Mouse (Mus musculus): ENCODE measurements at regions not wholly inside any gene's neighbourhood (a gene's known extent, or its start where the extent isn't known, plus 50 kb on each side); places are given as distances from the start of the nearest gene placed in this dataset.

- Histone ChIP-seq H3K4me3 (ENCODE audit: insufficient read depth, low read length) (no peak overlapping the region), H3K4me1 (ENCODE audit: control insufficient read depth, insufficient read depth, low read length) (0 out of 2 replicates have a peak, but pooled peaks cover 3% of the 10 kb centered on the region), H3K27ac (ENCODE audit: insufficient read depth, low read depth, low read length) (no peak overlapping the region)
- no peak for TF ChIP-seq POLR2A (IDR thresholded peaks at IDR 0.05; ENCODE audit: borderline replicate concordance, low read depth, low read length)
- TF ChIP-seq CTCF (IDR thresholded peaks at IDR 0.05; ENCODE audit: low read depth, low read length), result no peak
Observed at GRCm38 (mm10) chr12:35329699-35330098, 205.1 kb downstream of the Ahr start.

- peak overlapping the region; percentile 81 for H3K27ac ChIP-seq (ENCODE audit: insufficient read depth, low read depth, low read length)
- peaks cover 30% of the 10 kb centered on the region for H3K4me1 ChIP-seq (ENCODE audit: control insufficient read depth, insufficient read depth, low read length)
- TF ChIP-seq CTCF (IDR thresholded peaks at IDR 0.05; ENCODE audit: low read depth, low read length) (no peak), POLR2A (IDR thresholded peaks at IDR 0.05; ENCODE audit: borderline replicate concordance, low read depth, low read length) (no peak)
- no peak overlapping the region for H3K4me3 ChIP-seq (ENCODE audit: insufficient read depth, low read length)
Observed at GRCm38 (mm10) chr12:35319571-35319970, 215.3 kb downstream of the Ahr start.

- peaks cover 30% of the 10 kb centered on the region for H3K4me1 ChIP-seq (ENCODE audit: control insufficient read depth, insufficient read depth, low read length)
- TF ChIP-seq CTCF (IDR thresholded peaks at IDR 0.05; ENCODE audit: low read depth, low read length) (no peak), POLR2A (IDR thresholded peaks at IDR 0.05; ENCODE audit: borderline replicate concordance, low read depth, low read length) (no peak)
- H3K27ac ChIP-seq (ENCODE audit: insufficient read depth, low read depth, low read length), result peak overlapping the region; percentile 91
- no peak overlapping the region for H3K4me3 ChIP-seq (ENCODE audit: insufficient read depth, low read length)
Observed at GRCm38 (mm10) chr12:35317046-35317445, 217.8 kb downstream of the Ahr start.

- H3K4me1 ChIP-seq (ENCODE audit: control insufficient read depth, insufficient read depth, low read length), result peaks cover 17% of the 10 kb centered on the region
- H3K4me3 ChIP-seq (ENCODE audit: insufficient read depth, low read length), result no peak overlapping the region
- H3K27ac ChIP-seq (ENCODE audit: insufficient read depth, low read depth, low read length), result no peak overlapping the region
- TF ChIP-seq POLR2A (IDR thresholded peaks at IDR 0.05; ENCODE audit: borderline replicate concordance, low read depth, low read length) (no peak), CTCF (IDR thresholded peaks at IDR 0.05; ENCODE audit: low read depth, low read length) (no peak)
Observed at GRCm38 (mm10) chr12:35314035-35314434, 220.8 kb downstream of the Ahr start.

- Histone ChIP-seq H3K4me1 (ENCODE audit: control insufficient read depth, insufficient read depth, low read length) (peaks cover 11% of the 10 kb centered on the region), H3K4me3 (ENCODE audit: insufficient read depth, low read length) (no peak overlapping the region), H3K27ac (ENCODE audit: insufficient read depth, low read depth, low read length) (no peak overlapping the region)
- TF ChIP-seq POLR2A (IDR thresholded peaks at IDR 0.05; ENCODE audit: borderline replicate concordance, low read depth, low read length), result no peak
Observed at GRCm38 (mm10) chr12:35313191-35313925, 221.5 kb downstream of the Ahr start.

GRCm38 (mm10) chr12:35308537-35308936, 226.3 kb downstream of the Ahr start:
- H3K27ac ChIP-seq (ENCODE audit: insufficient read depth, low read depth, low read length), result no peak overlapping the region
- TF ChIP-seq CTCF (IDR thresholded peaks at IDR 0.05; ENCODE audit: low read depth, low read length), result no peak
- no peak for TF ChIP-seq POLR2A (IDR thresholded peaks at IDR 0.05; ENCODE audit: borderline replicate concordance, low read depth, low read length)
- peaks cover 4% of the 10 kb centered on the region for H3K4me1 ChIP-seq (ENCODE audit: control insufficient read depth, insufficient read depth, low read length)
- no peak overlapping the region for H3K4me3 ChIP-seq (ENCODE audit: insufficient read depth, low read length)

- no peak overlapping the region for H3K4me3 ChIP-seq (ENCODE audit: insufficient read depth, low read length)
- TF ChIP-seq CTCF (IDR thresholded peaks at IDR 0.05; ENCODE audit: low read depth, low read length), result no peak
- TF ChIP-seq POLR2A (IDR thresholded peaks at IDR 0.05; ENCODE audit: borderline replicate concordance, low read depth, low read length), result no peak
- H3K27ac ChIP-seq (ENCODE audit: insufficient read depth, low read depth, low read length), result no peak overlapping the region
- H3K4me1 ChIP-seq (ENCODE audit: control insufficient read depth, insufficient read depth, low read length), result peaks cover 14% of the 10 kb centered on the region
Observed at GRCm38 (mm10) chr12:35303764-35304717, 230.8 kb downstream of the Ahr start.

GRCm38 (mm10) chr12:35303188-35303587, 231.7 kb downstream of the Ahr start:
- Histone ChIP-seq H3K4me1 (ENCODE audit: control insufficient read depth, insufficient read depth, low read length) (peaks cover 19% of the 10 kb centered on the region), H3K4me3 (ENCODE audit: insufficient read depth, low read length) (no peak overlapping the region), H3K27ac (ENCODE audit: insufficient read depth, low read depth, low read length) (peak overlapping the region; percentile 60)
- TF ChIP-seq POLR2A (IDR thresholded peaks at IDR 0.05; ENCODE audit: borderline replicate concordance, low read depth, low read length) (no peak), CTCF (IDR thresholded peaks at IDR 0.05; ENCODE audit: low read depth, low read length) (no peak)

GRCm38 (mm10) chr12:35294668-35295067, 240.2 kb downstream of the Ahr start:
- H3K27ac ChIP-seq (ENCODE audit: insufficient read depth, low read depth, low read length), result peak overlapping the region; percentile 85
- H3K4me1 ChIP-seq (ENCODE audit: control insufficient read depth, insufficient read depth, low read length), result peaks cover 35% of the 10 kb centered on the region
- TF ChIP-seq POLR2A (IDR thresholded peaks at IDR 0.05; ENCODE audit: borderline replicate concordance, low read depth, low read length) (no peak), CTCF (IDR thresholded peaks at IDR 0.05; ENCODE audit: low read depth, low read length) (no peak)
- H3K4me3 ChIP-seq (ENCODE audit: insufficient read depth, low read length), result no peak overlapping the region

- TF ChIP-seq CTCF (IDR thresholded peaks at IDR 0.05; ENCODE audit: low read depth, low read length) (no peak), POLR2A (IDR thresholded peaks at IDR 0.05; ENCODE audit: borderline replicate concordance, low read depth, low read length) (no peak)
- H3K4me1 ChIP-seq (ENCODE audit: control insufficient read depth, insufficient read depth, low read length), result peaks cover 28% of the 10 kb centered on the region
- peak overlapping the region; percentile 62 for H3K27ac ChIP-seq (ENCODE audit: insufficient read depth, low read depth, low read length)
- no peak overlapping the region for H3K4me3 ChIP-seq (ENCODE audit: insufficient read depth, low read length)
Observed at GRCm38 (mm10) chr12:35293566-35293965, 241.3 kb downstream of the Ahr start.
